Mouse (Mus musculus) CH12.LX (cell line): ENCODE measurements around the gene Slc34a1. TPM values are rescaled to one million over a fixed set of nuclear protein-coding genes. Genes with fewer than 3 reads are reported as not detected.

Source experiments
- DNase-seq: peaks from one replicate; pipeline ENCODE4 v3.0.0-alpha.2; 2013; ENCODE audit errors: extremely low read depth
- H3K27ac ChIP-seq: 2 replicates; pipeline ENCODE4 v1.5.1; 2012; ENCODE audit warnings: low read depth, mild to moderate bottlenecking, control low read depth, moderate library complexity; ENCODE audit not compliant: insufficient read depth
- H3K27me3 ChIP-seq: replicated peaks from 2 replicates; pipeline ENCODE3; 2012; ENCODE audit warnings: inconsistent platforms
- H3K36me3 ChIP-seq, 2 experiments: replicated peaks in 1 of 2; 2 replicates each; pipeline versions ENCODE3 to v1.6.1; 2012; ENCODE audit warnings: inconsistent platforms in 1 of 2, low read length in 1 of 2, mild to moderate bottlenecking in 1 of 2, mixed read lengths in 1 of 2, moderate library complexity in 1 of 2; ENCODE audit not compliant: control insufficient read depth in 1 of 2, insufficient read depth in 1 of 2
- H3K4me1 ChIP-seq, 2 experiments: 2 replicates each; pipeline ENCODE4 v1.6.1; 2012; ENCODE audit warnings: inconsistent platforms in 1 of 2, moderate library complexity in 1 of 2; ENCODE audit not compliant: insufficient read depth in 2 of 2, control insufficient read depth in 1 of 2
- H3K4me2 ChIP-seq: 2 replicates; pipeline ENCODE4 v1.6.1; 2012; ENCODE audit warnings: low read depth, mild to moderate bottlenecking, control low read depth; ENCODE audit not compliant: poor library complexity, insufficient read depth, severe bottlenecking
- H3K4me3 ChIP-seq, 3 experiments: fragments of 150-350 bp in 1 of 3; sonication (generic) in 1 of 3; replicated peaks in 1 of 3; 2 replicates each; pipeline versions ENCODE3 to v1.5.1; 2011 to 2012; ENCODE audit warnings: low read depth in 2 of 3, low read length in 2 of 3, mild to moderate bottlenecking in 2 of 3, moderate library complexity in 2 of 3, control low read depth in 1 of 3, improper control_type of control experiment in 1 of 3, inconsistent platforms in 1 of 3, mixed read lengths in 1 of 3; ENCODE audit not compliant: poor library complexity in 1 of 3
- H3K79me2 ChIP-seq: replicated peaks from 2 replicates; pipeline ENCODE4 v1.6.1; 2012; ENCODE audit warnings: mild to moderate bottlenecking, moderate library complexity; ENCODE audit not compliant: control insufficient read depth, poor library complexity, insufficient read depth, severe bottlenecking; ENCODE audit errors: extremely low read depth
- H3K9ac ChIP-seq: 2 replicates; pipeline ENCODE4 v1.6.1; 2012; ENCODE audit warnings: low read depth, mild to moderate bottlenecking, control low read depth, moderate library complexity; ENCODE audit not compliant: insufficient read depth
- H3K9me3 ChIP-seq: replicated peaks from 2 replicates; pipeline ENCODE3; 2012; ENCODE audit warnings: low read length, inconsistent platforms, mixed read lengths
- BHLHE40 ChIP-seq: IDR thresholded peaks from 2 replicates; pipeline ENCODE4 v1.6.1; 2011; ENCODE audit warnings: mild to moderate bottlenecking, low read depth, low read length, improper control_type of control experiment
- CHD1 ChIP-seq: IDR thresholded peaks from 2 replicates; pipeline ENCODE4 v1.6.1; 2012; ENCODE audit warnings: low read depth, low read length, improper control_type of control experiment, inconsistent platforms
- CHD2 ChIP-seq: IDR thresholded peaks from 2 replicates; pipeline ENCODE4 v1.6.1; 2011; ENCODE audit warnings: low read length, improper control_type of control experiment
- E2F4 ChIP-seq: IDR thresholded peaks from 2 replicates; pipeline ENCODE4 v1.6.1; 2011; ENCODE audit warnings: low read depth, low read length, improper control_type of control experiment; ENCODE audit not compliant: insufficient replicate concordance
- ELF1 ChIP-seq: IDR thresholded peaks from 2 replicates; pipeline ENCODE4 v1.6.1; 2014; ENCODE audit warnings: low read depth, mild to moderate bottlenecking, inconsistent platforms, low read length, improper control_type of control experiment
- ETS1 ChIP-seq: conservative IDR thresholded peaks from 2 replicates; pipeline ENCODE4 v1.6.1; 2012; ENCODE audit warnings: low read depth, mild to moderate bottlenecking, inconsistent platforms, low read length, improper control_type of control experiment, moderate library complexity
- GABPA ChIP-seq: IDR thresholded peaks from 2 replicates; pipeline ENCODE4 v1.6.1; 2012; ENCODE audit warnings: low read depth, low read length, improper control_type of control experiment, inconsistent platforms; ENCODE audit not compliant: insufficient replicate concordance
- HCFC1 ChIP-seq: IDR thresholded peaks from 2 replicates; pipeline ENCODE4 v1.6.1; 2012; ENCODE audit warnings: low read depth, mild to moderate bottlenecking, inconsistent platforms, low read length, improper control_type of control experiment
- IRF4 ChIP-seq: IDR thresholded peaks from 2 replicates; pipeline ENCODE4 v1.6.1; 2014; ENCODE audit warnings: low read depth, mild to moderate bottlenecking, inconsistent platforms, low read length, improper control_type of control experiment
- JUN ChIP-seq: IDR thresholded peaks from 2 replicates; pipeline ENCODE4 v1.6.1; 2011; ENCODE audit warnings: low read depth, mild to moderate bottlenecking, low read length, improper control_type of control experiment, moderate library complexity; ENCODE audit not compliant: insufficient read depth
- KAT2A ChIP-seq: IDR thresholded peaks from 2 replicates; pipeline ENCODE4 v1.6.1; 2012; ENCODE audit warnings: low read length, improper control_type of control experiment, inconsistent platforms; ENCODE audit not compliant: insufficient replicate concordance
- MAFK ChIP-seq: IDR thresholded peaks from 2 replicates; pipeline ENCODE4 v1.6.1; 2011; ENCODE audit warnings: low read length, improper control_type of control experiment; ENCODE audit not compliant: insufficient replicate concordance
- MAX ChIP-seq: IDR thresholded peaks from 2 replicates; pipeline ENCODE4 v1.6.1; 2011; ENCODE audit warnings: low read length, improper control_type of control experiment
- MAZ ChIP-seq: IDR thresholded peaks from 2 replicates; pipeline ENCODE4 v1.6.1; 2012; ENCODE audit warnings: low read depth, mild to moderate bottlenecking, inconsistent platforms, low read length, improper control_type of control experiment, moderate library complexity
- MEF2A ChIP-seq: IDR thresholded peaks from 2 replicates; pipeline ENCODE4 v1.6.1; 2014; ENCODE audit warnings: low read depth, mild to moderate bottlenecking, inconsistent platforms, low read length, improper control_type of control experiment, borderline replicate concordance
- MXI1 ChIP-seq: IDR thresholded peaks from 2 replicates; pipeline ENCODE4 v1.6.1; 2011; ENCODE audit warnings: mild to moderate bottlenecking, low read depth, low read length, improper control_type of control experiment
- MYC ChIP-seq: IDR thresholded peaks from 2 replicates; pipeline ENCODE4 v1.6.1; 2011; ENCODE audit warnings: low read depth, mild to moderate bottlenecking, improper control_type of control experiment, low read length
- NRF1 ChIP-seq: IDR thresholded peaks from 2 replicates; pipeline ENCODE4 v1.6.1; 2014; ENCODE audit warnings: low read depth, mild to moderate bottlenecking, inconsistent platforms, low read length, improper control_type of control experiment, moderate library complexity
- POLR2A ChIP-seq: IDR thresholded peaks from 2 replicates; pipeline ENCODE4 v1.6.1; 2011; ENCODE audit warnings: low read depth, mild to moderate bottlenecking, improper control_type of control experiment, low read length
- POLR2AphosphoS2 ChIP-seq: IDR thresholded peaks from 2 replicates; pipeline ENCODE4 v1.6.1; 2011; ENCODE audit warnings: low read depth, low read length, improper control_type of control experiment
- RCOR1 ChIP-seq: conservative IDR thresholded peaks from 2 replicates; pipeline ENCODE4 v1.6.1; 2012; ENCODE audit warnings: low read depth, mild to moderate bottlenecking, inconsistent platforms, low read length, improper control_type of control experiment
- SIN3A ChIP-seq: IDR thresholded peaks from 2 replicates; pipeline ENCODE4 v1.6.1; 2012; ENCODE audit warnings: low read length, improper control_type of control experiment, inconsistent platforms
- TBP ChIP-seq: conservative IDR thresholded peaks from 2 replicates; pipeline ENCODE4 v1.6.1; 2011; ENCODE audit warnings: low read depth, low read length, improper control_type of control experiment
- TCF12 ChIP-seq: IDR thresholded peaks from 2 replicates; pipeline ENCODE4 v1.6.1; 2014; ENCODE audit warnings: low read depth, mild to moderate bottlenecking, inconsistent platforms, low read length, improper control_type of control experiment
- USF1 ChIP-seq: IDR thresholded peaks from 2 replicates; pipeline ENCODE4 v1.6.1; 2014; ENCODE audit warnings: low read depth, mild to moderate bottlenecking, inconsistent platforms, low read length, improper control_type of control experiment
- USF2 ChIP-seq: conservative IDR thresholded peaks from 2 replicates; pipeline ENCODE4 v1.6.1; 2011; ENCODE audit warnings: low read depth, low read length, improper control_type of control experiment
- ZKSCAN1 ChIP-seq: IDR thresholded peaks from 2 replicates; pipeline ENCODE4 v1.6.1; 2012; ENCODE audit warnings: low read depth, inconsistent platforms, low read length, improper control_type of control experiment, borderline replicate concordance
- ZMIZ1 ChIP-seq: IDR thresholded peaks from 2 replicates; pipeline ENCODE4 v1.6.1; 2012; ENCODE audit warnings: low read depth, mild to moderate bottlenecking, inconsistent platforms, low read length, improper control_type of control experiment
- ZNF384 ChIP-seq: IDR thresholded peaks from 2 replicates; pipeline ENCODE4 v1.6.1; 2012; ENCODE audit warnings: low read depth, low read length, improper control_type of control experiment, inconsistent platforms
- dilution Hi-C: fragments of 300-500 bp; cut with MboI; formaldehyde crosslinking; loops from 2 replicates; pipeline ENCODE4 v1.14.3; 2020; ENCODE audit warnings: low sequenced_read_pairs; ENCODE audit not compliant: extremely low pct_unique_long_range_greater_than_20kb, extremely low pct_ligation_motif_present
- in situ Hi-C: fragments of 300-500 bp; cut with MboI; formaldehyde crosslinking; loops from 3 replicates; pipeline ENCODE4 v1.14.3; 2019; ENCODE audit warnings: low sequenced_read_pairs, low pct_ligation_motif_present, low pct_unique_long_range_greater_than_20kb, mixed read lengths
- polyA plus RNA-seq: library from polyadenylated mRNA; unstranded; fragments of >175 nt; gene quantifications from 2 replicates; pipeline ENCODE4 v1.2.1, GENCODE M21; 2012; ENCODE audit warnings: low read depth; ENCODE audit not compliant: insufficient read length
- total RNA-seq, 2 experiments: library from RNA; depleted of rRNA; stranded (reverse); fragments of 300-350 nt in 1 of 2; fragments of >200 nt in 1 of 2; gene quantifications; 2 replicates each; pipeline ENCODE4 v1.2.3; 2012 to 2014

Slc34a1 gene
- total and polyA plus RNA-seq, 3 experiments: not detected

DNA sequence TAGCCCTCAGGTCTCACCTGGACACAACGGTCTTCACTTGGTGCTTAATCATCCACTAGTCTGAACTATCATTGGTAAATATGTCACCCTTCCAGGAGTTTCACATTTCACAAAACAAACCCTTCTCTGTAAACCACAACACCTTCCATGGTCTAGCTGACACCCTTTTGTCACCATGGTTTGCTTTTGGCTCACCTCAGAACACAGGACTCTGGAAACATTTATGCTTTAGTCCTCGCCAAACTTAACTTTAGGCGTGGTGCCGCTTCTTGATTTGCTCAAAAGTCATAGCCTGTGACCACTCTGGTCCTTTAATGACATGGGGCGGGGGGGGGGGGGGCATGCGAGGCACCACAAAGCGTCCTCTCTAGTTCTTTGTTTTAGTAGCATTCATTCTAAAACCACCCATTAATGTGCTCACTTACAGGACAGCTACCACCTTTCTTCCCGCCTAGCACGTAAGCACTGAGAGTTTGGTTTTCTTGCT lies 45.9 kb downstream of the Slc34a1 start:
- H3K9me3 ChIP-seq: no peaks in the 10 kb centered on the region
- H3K4me2 ChIP-seq: peak overlapping the region; percentile 93
- no peaks in the 10 kb centered on the region for H3K27me3 ChIP-seq
- H3K27ac ChIP-seq: no peak overlapping the region
- in situ Hi-C loops: no loop called here
- peak overlapping the region in 2 of 3 experiments; percentile 39 to 80 for H3K4me3 ChIP-seq
- peaks cover 0 to 2% of the 10 kb centered on the region in 2 experiments for H3K36me3 ChIP-seq
- dilution Hi-C loops: no loop called here
- H3K79me2 ChIP-seq: peaks cover 33% of the 10 kb centered on the region
- H3K4me1 ChIP-seq: peaks cover 13 to 32% of the 10 kb centered on the region in 2 experiments
- DNase-seq: no peak
- peak overlapping the region; percentile 59 for H3K9ac ChIP-seq
- TF ChIP-seq GABPA: no peak
- TF ChIP-seq BHLHE40: no peak
- TF ChIP-seq POLR2A: no peak
- TF ChIP-seq CHD2: no peak
- TF ChIP-seq TCF12: no peak
- TF ChIP-seq E2F4: no peak
- TF ChIP-seq MEF2A: no peak
- TF ChIP-seq RCOR1: no peak
- no peak for TF ChIP-seq USF2
- no peak for TF ChIP-seq CHD1
- TF ChIP-seq ZKSCAN1: no peak
- no peak for TF ChIP-seq KAT2A
- TF ChIP-seq MAFK: no peak
- no peak for TF ChIP-seq IRF4
- TF ChIP-seq ELF1: no peak
- TF ChIP-seq MAX: no peak
- TF ChIP-seq USF1: no peak
- no peak for TF ChIP-seq JUN
- no peak for TF ChIP-seq NRF1
- TF ChIP-seq SIN3A: no peak

GRCm38 (mm10) chr13:55444286-55444936 lies 46.4 kb downstream of the Slc34a1 start:
- Histone ChIP-seq H3K9me3 (no peaks in the 10 kb centered on the region), H3K4me1 (peaks cover 19 to 38% of the 10 kb centered on the region in 2 experiments), H3K36me3 (peaks cover 0 to 2% of the 10 kb centered on the region in 2 experiments), H3K79me2 (peaks cover 34% of the 10 kb centered on the region), H3K27me3 (no peaks in the 10 kb centered on the region), H3K9ac (peak overlapping the region; percentile 59), H3K4me3 (peak overlapping the region; percentile 58 to 80 (median 65)), H3K27ac (peak overlapping the region; percentile 64), H3K4me2 (peak overlapping the region; percentile 93)
- dilution Hi-C loops (no loop called here), in situ Hi-C loops (no loop called here)
- DNase-seq: peak; percentile 91
- TF ChIP-seq MEF2A (0 out of 2 replicates have a peak, but pooled peaks have one; percentile 19), MAX (peak; percentile 86), MYC (peak; percentile 82), GABPA (no peak), HCFC1 (peak; percentile 65), POLR2A (peak; percentile 92), ETS1 (peak; percentile 40; the same call in 1 of the 2 replicates), TBP (peak; percentile 81; the same call in 1 of the 2 replicates), NRF1 (no peak), MAZ (peak; percentile 89), POLR2AphosphoS2 (peak; percentile 83; the same call in 1 of the 2 replicates), BHLHE40 (peak; percentile 44), ZMIZ1 (peak; percentile 75; the same call in 1 of the 2 replicates), TCF12 (peak; percentile 79; the same call in 1 of the 2 replicates), SIN3A (peak; percentile 96), MXI1 (peak; percentile 85), KAT2A (0 out of 2 replicates have a peak, but pooled peaks have one; percentile 51), JUN (no peak), RCOR1 (0 out of 2 replicates have a peak, but pooled peaks have one; percentile 35), IRF4 (peak; percentile 27; the same call in 1 of the 2 replicates), ZNF384 (no peak)
